Comparison of ENCODE assay signal across 14 mouse cellular contexts in genomic region chr8:10722742-10723141, GRCm38 (mm10).
DNase-seq lines count a peak whose midpoint lies in the region.
"Had no signal": no experiment of that assay in that cellular context is flagged by ENCODE, and none has a peak within 500 bp of the region (broad histone marks: within the 10 kb centered on the region; RNA-seq: fewer than 3 reads in every experiment).

No protein-coding gene starts in this region.

- DNase-seq in cerebellum, adult 11-12 months = peak; percentile 28
- no peak for DNase-seq in cerebellum, postnatal 36 days
- DNase-seq in layer of hippocampus, adult 9-11 months = peak; percentile 13
- no peak for DNase-seq in layer of hippocampus, adult 11-12 months (ENCODE audit: low spot score)
- DNase-seq in right cerebral cortex, adult 2 months (ENCODE audit: low spot score in 2 of 2) = peak; percentile 17 to 19
- no peak for DNase-seq in right cerebral cortex, postnatal 25 days
- no peak for DNase-seq in kidney, adult 18-20 months
- DNase-seq in urinary bladder, postnatal 14 days (ENCODE audit: low spot score) = no peak
- DNase-seq: gastrocnemius, postnatal 10 days; heart, postnatal 10 days; kidney, adult 11 months; kidney, postnatal 14 days; lung, postnatal 14 days; thymus, postnatal 14 days had no signal

Comparison
In these comparisons a context has a peak if more than half of its experiments do, and no peak if none do; other contexts are left out.
1. DNase-seq: peak in cerebellum, adult 11-12 months (single experiment), layer of hippocampus, adult 9-11 months (single experiment) and right cerebral cortex, adult 2 months (2 of 2); none in cerebellum, postnatal 36 days (0 of 2), layer of hippocampus, adult 11-12 months (single experiment), right cerebral cortex, postnatal 25 days (single experiment), kidney, adult 18-20 months (single experiment) and urinary bladder, postnatal 14 days (single experiment).